Mouse (Mus musculus): Measurements from ENCODE around the gene Xrcc3.

DNA sequence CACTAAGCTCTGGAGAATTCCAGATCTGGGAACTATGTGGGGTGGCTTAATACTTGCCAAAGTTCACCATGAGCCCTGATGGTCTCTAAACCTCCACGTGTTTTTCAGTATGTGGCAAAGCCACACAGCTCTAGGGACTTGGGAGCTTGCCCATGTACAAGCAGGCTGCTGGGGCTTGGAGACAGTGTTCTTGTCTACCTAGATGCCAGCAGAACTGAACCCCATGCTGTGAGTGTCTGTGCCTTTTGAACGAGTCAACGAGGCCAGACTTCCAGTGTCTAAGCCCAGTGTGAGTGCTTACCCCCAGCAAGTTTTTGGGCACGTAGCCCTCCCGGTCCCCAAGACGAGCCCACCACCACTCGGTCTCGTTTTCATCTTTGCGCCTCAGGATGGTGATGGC lies 16.3 kb upstream of the Xrcc3 start:
- no peak for TF ChIP-seq CTCF (IDR thresholded peaks at IDR 0.05; ENCODE audit: low read depth)
- no peak for TF ChIP-seq EP300 (IDR thresholded peaks at IDR 0.05; ENCODE audit: low read depth)

Measured in liver, postnatal 0 days (tissue).